ENCODE assay signal across 13 mouse cellular contexts in genomic region chr13:3782499-3782898, GRCm38 (mm10). TPM values are rescaled to one million over a fixed set of nuclear protein-coding genes. Genes with fewer than 3 reads are reported as not detected.
DNase-seq lines count a peak whose midpoint lies in the region; ATAC-seq and TF ChIP-seq lines count a peak whose summit lies in the region.
"Had no signal": no experiment of that assay in that cellular context is flagged by ENCODE, and none has a peak within 500 bp of the region (broad histone marks: within the 10 kb centered on the region; RNA-seq: fewer than 3 reads in every experiment).

No protein-coding gene starts in this region.

- H3K36me3 ChIP-seq in CH12.LX (replicated peaks in 1 of 2; ENCODE audit: control insufficient read depth in 1 of 2, insufficient read depth in 1 of 2, low read length in 1 of 2): no peaks in the 10 kb centered on the region
- H3K36me3 ChIP-seq in midbrain, postnatal 0 days (ENCODE audit: insufficient read depth, low read length): no peaks in the 10 kb centered on the region
- no peaks in the 10 kb centered on the region for H3K36me3 ChIP-seq in limb, embryonic 10.5 days
- H3K36me3 ChIP-seq: liver, embryonic 13.5 days had no signal

- peak; percentile 85 for DNase-seq in heart, adult 11 months
- no peak for DNase-seq in heart, adult 8-10 months (ENCODE audit: low spot score)
- peak; percentile 83 for DNase-seq in CH12.LX (ENCODE audit: extremely low read depth)
- DNase-seq in midbrain, postnatal 0 days (ENCODE audit: low spot score): peak; percentile 9
- DNase-seq in left cerebral cortex, postnatal 36 days (ENCODE audit: low spot score in 2 of 2): no peak
- DNase-seq in limb, embryonic 10.5 days (ENCODE audit: low spot score): no peak
- no peak for DNase-seq in ovary, adult 18-20 months (ENCODE audit: low spot score)
- DNase-seq: cerebellum, postnatal 25 days; liver, embryonic 13.5 days had no signal

- TF ChIP-seq EP300 in CH12.LX (IDR thresholded peaks at IDR 0.05; ENCODE audit: low read length): peak; percentile 83

- H3K27ac ChIP-seq in CH12.LX (ENCODE audit: insufficient read depth, low read depth): no peak overlapping the region
- H3K27ac ChIP-seq in embryonic fibroblast, embryonic 13.5 days (ENCODE audit: insufficient read depth, low read length): peak overlapping the region; percentile 65
- H3K27ac ChIP-seq in midbrain, postnatal 0 days (ENCODE audit: low read depth, low read length): no peak overlapping the region
- no peak overlapping the region for H3K27ac ChIP-seq in limb, embryonic 10.5 days
- H3K27ac ChIP-seq: liver, embryonic 13.5 days had no signal

- TF ChIP-seq CTCF in CH12.LX (conservative IDR thresholded peaks at IDR 0.05 in 1 of 2, IDR thresholded peaks at IDR 0.05 in 1 of 2; ENCODE audit: low read depth in 2 of 2, low read length in 2 of 2): no peak
- TF ChIP-seq CTCF in embryonic fibroblast, embryonic 13.5 days (IDR thresholded peaks at IDR 0.05; ENCODE audit: borderline replicate concordance, insufficient read depth, low read length): no peak
- TF ChIP-seq CTCF in midbrain, postnatal 0 days (IDR thresholded peaks at IDR 0.05): no peak

- H3K27me3 ChIP-seq in CH12.LX (replicated peaks): peaks cover under 1% of the 10 kb centered on the region
- no peaks in the 10 kb centered on the region for H3K27me3 ChIP-seq in midbrain, postnatal 0 days (ENCODE audit: insufficient read depth, low read length)
- no peaks in the 10 kb centered on the region for H3K27me3 ChIP-seq in limb, embryonic 10.5 days (ENCODE audit: low read depth, poor library complexity, severe bottlenecking)
- H3K27me3 ChIP-seq: liver, embryonic 13.5 days had no signal

- no peaks in the 10 kb centered on the region for H3K9me3 ChIP-seq in CH12.LX (replicated peaks; ENCODE audit: low read length)
- no peaks in the 10 kb centered on the region for H3K9me3 ChIP-seq in midbrain, postnatal 0 days (ENCODE audit: low read length)
- no peaks in the 10 kb centered on the region for H3K9me3 ChIP-seq in limb, embryonic 10.5 days (replicated peaks)
- H3K9me3 ChIP-seq: liver, embryonic 13.5 days had no signal

- no peaks in the 10 kb centered on the region for H3K79me2 ChIP-seq in CH12.LX (replicated peaks; ENCODE audit: control insufficient read depth, extremely low read depth, insufficient read depth, poor library complexity, severe bottlenecking)

- in situ Hi-C loops in CH12.LX (cut with MboI; ENCODE audit: low pct_ligation_motif_present, low pct_unique_long_range_greater_than_20kb, low sequenced_read_pairs): no loop called here

- WGBS in midbrain, postnatal 0 days: 7% methylated on average over 2 of the region's 2 CpGs
- WGBS in limb, embryonic 10.5 days: 49% methylated on average over 2 of the region's 2 CpGs

- no peak for TF ChIP-seq POLR2A in CH12.LX (IDR thresholded peaks at IDR 0.05; ENCODE audit: low read depth, low read length)
- TF ChIP-seq POLR2A in embryonic fibroblast, embryonic 13.5 days (IDR thresholded peaks at IDR 0.05; ENCODE audit: low read depth, low read length): no peak

- no peak overlapping the region for H3K4me3 ChIP-seq in CH12.LX (replicated peaks in 1 of 3; ENCODE audit: low read depth in 2 of 3, low read length in 2 of 3, poor library complexity in 1 of 3)
- no peak overlapping the region for H3K4me3 ChIP-seq in embryonic fibroblast, embryonic 13.5 days (ENCODE audit: insufficient read depth, low read length)
- no peak overlapping the region for H3K4me3 ChIP-seq in midbrain, postnatal 0 days (ENCODE audit: low read depth, low read length)
- no peak overlapping the region for H3K4me3 ChIP-seq in limb, embryonic 10.5 days
- H3K4me3 ChIP-seq: liver, embryonic 13.5 days had no signal

- no peak; the same call in 1 of the 2 replicates for TF ChIP-seq RAD21 in CH12.LX (IDR thresholded peaks at IDR 0.05; ENCODE audit: low read depth, low read length)

- intact Hi-C loops in left cerebral cortex, postnatal 36 days (cut with DNase I): no loop called here

- peak overlapping the region; percentile 59; the same call in 1 of the 2 replicates for H3K4me2 ChIP-seq in CH12.LX (ENCODE audit: insufficient read depth, low read depth, poor library complexity, severe bottlenecking)
- H3K4me2 ChIP-seq in midbrain, postnatal 0 days (ENCODE audit: low read depth, low read length, poor library complexity, severe bottlenecking): no peak overlapping the region
- H3K4me2 ChIP-seq: liver, embryonic 13.5 days had no signal

- ATAC-seq in midbrain, postnatal 0 days (ENCODE audit: low FRiP score): no peak

- peaks cover 7 to 36% of the 10 kb centered on the region in 2 experiments for H3K4me1 ChIP-seq in CH12.LX (ENCODE audit: control insufficient read depth in 1 of 2, insufficient read depth in 2 of 2)
- peaks cover 7% of the 10 kb centered on the region for H3K4me1 ChIP-seq in embryonic fibroblast, embryonic 13.5 days (ENCODE audit: control insufficient read depth, insufficient read depth, low read length)
- no peaks in the 10 kb centered on the region for H3K4me1 ChIP-seq in midbrain, postnatal 0 days (ENCODE audit: insufficient read depth, low read length)
- H3K4me1 ChIP-seq in limb, embryonic 10.5 days: no peaks in the 10 kb centered on the region
- H3K4me1 ChIP-seq: liver, embryonic 13.5 days had no signal

- no peak overlapping the region for H3K9ac ChIP-seq in CH12.LX (ENCODE audit: insufficient read depth, low read depth)
- no peak overlapping the region for H3K9ac ChIP-seq in midbrain, postnatal 0 days (replicated peaks; ENCODE audit: low read length, poor library complexity, severe bottlenecking)
- H3K9ac ChIP-seq: liver, embryonic 13.5 days had no signal

- dilution Hi-C loops in CH12.LX (cut with MboI; ENCODE audit: extremely low pct_ligation_motif_present, extremely low pct_unique_long_range_greater_than_20kb, low sequenced_read_pairs): no loop called here

TF ChIP-seq in CH12.LX, 34 proteins besides CTCF, POLR2A, EP300 and RAD21:
- TF ChIP-seq CHD2 (IDR thresholded peaks at IDR 0.05; ENCODE audit: low read length) (peak; percentile 52), MAFK (IDR thresholded peaks at IDR 0.05; ENCODE audit: insufficient replicate concordance, low read length) (peak; percentile 95), MEF2A (IDR thresholded peaks at IDR 0.05; ENCODE audit: borderline replicate concordance, low read depth, low read length) (peak; percentile 76), RCOR1 (conservative IDR thresholded peaks at IDR 0.05; ENCODE audit: low read depth, low read length) (peak; percentile 54; the same call in 1 of the 2 replicates), JUND (conservative IDR thresholded peaks at IDR 0.05; ENCODE audit: low read depth, low read length) (peak; percentile 82), MXI1 (IDR thresholded peaks at IDR 0.05; ENCODE audit: low read depth, low read length) (0 out of 2 replicates have a peak, but pooled peaks have one; percentile 43), MAZ (IDR thresholded peaks at IDR 0.05; ENCODE audit: low read depth, low read length) (peak; percentile 92), NELFE (IDR thresholded peaks at IDR 0.05; ENCODE audit: low read depth, low read length) (no peak), JUN (IDR thresholded peaks at IDR 0.05; ENCODE audit: insufficient read depth, low read depth, low read length) (peak; percentile 57), IRF4 (IDR thresholded peaks at IDR 0.05; ENCODE audit: low read depth, low read length) (peak; percentile 96), ETS1 (conservative IDR thresholded peaks at IDR 0.05; ENCODE audit: low read depth, low read length) (peak; percentile 97), BHLHE40 (IDR thresholded peaks at IDR 0.05; ENCODE audit: low read depth, low read length) (peak; percentile 75), TCF12 (IDR thresholded peaks at IDR 0.05; ENCODE audit: low read depth, low read length) (peak; percentile 44; the same call in 1 of the 2 replicates), MYC (IDR thresholded peaks at IDR 0.05; ENCODE audit: low read depth, low read length) (0 out of 2 replicates have a peak, but pooled peaks have one; percentile 30), SIN3A (IDR thresholded peaks at IDR 0.05; ENCODE audit: low read length) (no peak), HCFC1 (IDR thresholded peaks at IDR 0.05; ENCODE audit: low read depth, low read length) (no peak)

RNA-seq across cellular contexts. Expression of gene Calml3, which starts 21.6 kb away (rescaled TPM):
- not detected for total RNA-seq in heart, adult 8-10 months (2022)
- total RNA-seq in CH12.LX (2012; rRNA removed): not detected in 2 replicates
- not detected in 2 replicates for total RNA-seq in CH12.LX (2014; rRNA removed)
- not detected in 2 replicates for polyA plus RNA-seq in CH12.LX (2012; ENCODE audit: insufficient read length, low read depth)
- polyA plus RNA-seq in embryonic fibroblast, embryonic 13.5 days (2011; ENCODE audit: insufficient read length, low read depth, missing spikeins): not detected in 2 replicates
- total RNA-seq in midbrain, postnatal 0 days (2014; rRNA removed): 0.44 TPM in 1 of 2 replicates, not detected in the other
- polyA plus RNA-seq in midbrain, postnatal 0 days (2015; fragmentation: Nextera tagmentation; extraction: Ambion mirVana): not detected in 2 replicates
- not detected for total RNA-seq in left cerebral cortex, postnatal 36 days (2021)
- not detected in 2 replicates for polyA plus RNA-seq in limb, embryonic 10.5 days (2016; fragmentation: Nextera tagmentation; extraction: Ambion mirVana)
- total RNA-seq: heart, postnatal 25 days; layer of hippocampus, postnatal 10 days had no signal
- polyA plus RNA-seq: liver, embryonic 13.5 days had no signal

RNA-seq across cellular contexts. Expression of gene Calm4, which starts 55.1 kb away (rescaled TPM):
- total RNA-seq in heart, adult 8-10 months (2022): not detected
- total RNA-seq in CH12.LX (2012; rRNA removed) (not detected in 2 replicates), CH12.LX (2014; rRNA removed) (not detected in 2 replicates)
- polyA plus RNA-seq in CH12.LX (2012; ENCODE audit: insufficient read length, low read depth): not detected in 2 replicates
- not detected in 2 replicates for polyA plus RNA-seq in embryonic fibroblast, embryonic 13.5 days (2011; ENCODE audit: insufficient read length, low read depth, missing spikeins)
- total RNA-seq in midbrain, postnatal 0 days (2014; rRNA removed): 3.7 TPM in 1 of 2 replicates, not detected in the other
- polyA plus RNA-seq in midbrain, postnatal 0 days (2015; fragmentation: Nextera tagmentation; extraction: Ambion mirVana): not detected in 2 replicates
- total RNA-seq in left cerebral cortex, postnatal 36 days (2021): not detected
- not detected in 2 replicates for polyA plus RNA-seq in limb, embryonic 10.5 days (2016; fragmentation: Nextera tagmentation; extraction: Ambion mirVana)
- total RNA-seq: heart, postnatal 25 days; layer of hippocampus, postnatal 10 days; neutrophil, adult 5-6 weeks had no signal
- polyA plus RNA-seq: liver, embryonic 13.5 days had no signal

Comparison
In these comparisons a context has a peak if more than half of its experiments do, and no peak if none do; other contexts are left out.
1. DNase-seq: peak in heart, adult 11 months (single experiment), CH12.LX (single experiment) and midbrain, postnatal 0 days (single experiment); none in heart, adult 8-10 months (single experiment), left cerebral cortex, postnatal 36 days (0 of 2), limb, embryonic 10.5 days (single experiment) and ovary, adult 18-20 months (single experiment).